ENCODE assay signal across 21 mouse cellular contexts in genomic region chr6:38125462-38125861, GRCm38 (mm10). TPM values are rescaled to one million over a fixed set of nuclear protein-coding genes. Genes with fewer than 3 reads are reported as not detected.
"Had no signal": no experiment of that assay in that cellular context is flagged by ENCODE, and none has a peak within 500 bp of the region (broad histone marks: within the 10 kb centered on the region; RNA-seq: fewer than 3 reads in every experiment).

No protein-coding gene starts in this region.

- H3K4me2 ChIP-seq: lung, embryonic 15.5 days; midbrain, embryonic 11.5 days; midbrain, embryonic 13.5 days; midbrain, embryonic 15.5 days; neural tube, embryonic 12.5 days; stomach, embryonic 15.5 days had no signal

- H3K4me3 ChIP-seq: lung, embryonic 15.5 days; megakaryocyte, embryonic 14.5 days; midbrain, embryonic 13.5 days; midbrain, embryonic 15.5 days; neural tube, embryonic 12.5 days; stomach, embryonic 15.5 days had no signal

- H3K27me3 ChIP-seq: lung, embryonic 15.5 days; midbrain, embryonic 13.5 days; midbrain, embryonic 15.5 days; neural tube, embryonic 12.5 days; stomach, embryonic 15.5 days had no signal

- H3K9ac ChIP-seq: lung, embryonic 15.5 days; midbrain, embryonic 13.5 days; midbrain, embryonic 15.5 days; neural tube, embryonic 12.5 days; stomach, embryonic 15.5 days had no signal

- DNase-seq: lung, adult 2 months; lung, postnatal 14 days; lung, postnatal 36 days; right cerebral cortex, postnatal 14 days; thymus, adult 2 months; thymus, postnatal 25 days; thymus, postnatal 4 days had no signal

- H3K27ac ChIP-seq: lung, embryonic 15.5 days; macrophage; midbrain, embryonic 13.5 days; midbrain, embryonic 15.5 days; neural tube, embryonic 12.5 days; stomach, embryonic 15.5 days; stomach, postnatal 0 days had no signal

- H3K4me1 ChIP-seq: megakaryocyte, embryonic 14.5 days; midbrain, embryonic 13.5 days; midbrain, embryonic 15.5 days; neural tube, embryonic 12.5 days; stomach, embryonic 15.5 days had no signal

- H3K9me3 ChIP-seq: lung, embryonic 15.5 days; midbrain, embryonic 13.5 days; midbrain, embryonic 15.5 days; neural tube, embryonic 12.5 days; stomach, embryonic 15.5 days had no signal

- ATAC-seq: lung, postnatal 0 days; midbrain, embryonic 13.5 days; midbrain, embryonic 15.5 days had no signal

RNA-seq across cellular contexts. Expression of gene Atp6v0a4, which starts 1.1 kb away (rescaled TPM):
- polyA plus RNA-seq: macrophage; midbrain, embryonic 11.5 days had no signal

RNA-seq across cellular contexts. Expression of gene Tmem213, which starts 16.4 kb away (rescaled TPM):
- polyA plus RNA-seq: macrophage; midbrain, embryonic 11.5 days; midbrain, embryonic 15.5 days; neural tube, embryonic 12.5 days; neural tube, embryonic 14.5 days; spleen, adult 2 months; testis, adult 2 months; urinary bladder, adult 2 months had no signal
